Mouse (Mus musculus) lung, adult 2 months (tissue): ENCODE measurements around the gene Tas2r143.

Experiments
- CTCF ChIP-seq: fragments of 200-500 bp; IDR thresholded peaks from 2 replicates; pipeline ENCODE4 v1.5.1; 2011; ENCODE audit warnings: mild to moderate bottlenecking, low read length, control low read depth; ENCODE audit not compliant: insufficient read depth
- POLR2A ChIP-seq: fragments of 200-500 bp; IDR thresholded peaks from 2 replicates; pipeline ENCODE4 v1.6.1; 2011; ENCODE audit warnings: low read depth, mild to moderate bottlenecking, control low read depth, low read length, borderline replicate concordance; ENCODE audit errors: extremely low read depth

- no peak for TF ChIP-seq CTCF
- no peak for TF ChIP-seq POLR2A
Observed at GRCm38 (mm10) chr6:42360231-42360840, 39.7 kb upstream of the Tas2r143 start.
